Mouse (Mus musculus): ENCODE results near the gene Mdm2.

DNA sequence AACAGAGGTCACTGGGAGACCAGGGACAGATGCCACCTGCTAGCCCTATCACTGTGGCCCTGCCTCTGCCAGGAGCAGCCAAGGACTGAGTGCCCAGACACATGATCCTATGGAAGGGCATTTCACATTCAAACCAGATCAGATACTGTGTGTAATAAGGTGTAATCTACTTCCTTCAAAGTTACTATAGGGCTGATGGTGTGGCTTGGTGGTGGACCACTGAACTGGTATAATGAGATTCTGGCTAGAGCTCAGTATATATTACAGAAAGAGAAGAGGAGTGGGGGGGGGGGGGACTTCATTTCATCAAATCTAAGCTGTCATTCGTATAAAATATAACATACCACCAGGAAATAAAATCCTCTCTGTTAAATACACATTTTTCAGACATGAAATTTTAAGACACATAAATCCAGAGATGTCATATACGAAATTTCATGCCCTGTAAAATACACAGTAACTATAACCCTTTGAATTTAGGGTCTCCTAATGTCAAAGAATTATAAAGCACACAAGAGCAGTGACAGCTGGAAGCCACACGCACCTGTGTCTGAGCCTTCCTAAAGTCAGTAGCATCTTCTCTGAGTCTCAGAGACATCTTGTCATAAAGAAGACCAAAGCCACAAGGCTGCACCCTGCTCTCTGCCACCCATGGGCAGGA lies 36.1 kb downstream of the Mdm2 start:
- no peak for TF ChIP-seq CTCF (IDR thresholded peaks at IDR 0.05; ENCODE audit: extremely low read depth, insufficient read depth, insufficient read length, insufficient replicate concordance)
- no peak for TF ChIP-seq POLR2A (IDR thresholded peaks at IDR 0.05; ENCODE audit: low read depth, low read length)
